Mouse (Mus musculus): ENCODE data around the gene Hint2. TPM values are rescaled to one million over a fixed set of nuclear protein-coding genes. Genes with fewer than 3 reads are reported as not detected.

Hint2 gene
- polyA plus RNA-seq, 1 experiment, result 48.0 TPM

DNA sequence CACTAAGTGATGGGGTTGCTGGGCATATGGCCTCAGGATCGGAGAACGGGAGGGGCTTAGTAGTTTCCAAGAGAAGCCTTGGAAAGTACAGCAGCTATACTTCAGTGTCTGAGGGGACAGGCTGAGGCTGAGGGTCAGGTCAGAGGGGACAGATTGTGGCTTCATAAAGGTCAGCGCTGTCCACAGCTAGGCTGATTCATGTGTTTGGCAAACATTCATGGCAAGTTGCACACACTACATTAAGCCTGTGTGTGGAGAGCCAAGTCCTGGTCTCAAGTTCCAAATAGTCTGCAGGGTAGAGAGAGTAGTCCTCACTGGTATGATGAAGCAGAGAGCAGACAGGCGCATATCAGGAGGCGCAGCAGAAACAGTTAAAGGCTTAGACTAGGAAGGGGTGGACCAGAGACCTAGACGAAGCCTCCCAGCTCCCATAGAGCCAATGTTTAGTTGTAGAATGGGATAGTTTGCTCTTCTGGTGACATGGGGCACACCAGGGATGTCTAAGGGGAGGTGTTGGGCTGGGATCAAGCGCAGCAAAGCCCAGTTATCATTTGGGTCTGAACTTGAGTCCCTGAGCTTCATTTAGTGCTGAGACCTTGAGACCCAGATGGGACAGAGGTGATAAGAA lies 23.3 kb upstream of the Hint2 start:
- Histone ChIP-seq H3K79me2 (ENCODE audit: control insufficient read depth, insufficient read depth) (no peaks in the 10 kb centered on the region), H3K36me3 (ENCODE audit: control insufficient read depth, insufficient read depth) (no peaks in the 10 kb centered on the region), H3K27me3 (ENCODE audit: control insufficient read depth, insufficient read depth, insufficient read length) (peaks cover 45% of the 10 kb centered on the region), H3K79me3 (ENCODE audit: low read depth) (no peaks in the 10 kb centered on the region), H3ac (ENCODE audit: control insufficient read depth, insufficient read length, low read depth) (no peak overlapping the region), H3K4me3 (ENCODE audit: insufficient read depth, poor library complexity, severe bottlenecking) (no peak overlapping the region)
- TF ChIP-seq CTCF (IDR thresholded peaks at IDR 0.05; ENCODE audit: control insufficient read depth, insufficient read depth, insufficient read length) (no peak), MYOD1 (IDR thresholded peaks at IDR 0.05; ENCODE audit: control insufficient read depth, insufficient read length, low read depth) (peak; percentile 7)

- peaks cover 39% of the 10 kb centered on the region for H3K27me3 ChIP-seq (ENCODE audit: control insufficient read depth, insufficient read depth, insufficient read length)
- H3K79me3 ChIP-seq (ENCODE audit: low read depth), result no peaks in the 10 kb centered on the region
- no peaks in the 10 kb centered on the region for H3K36me3 ChIP-seq (ENCODE audit: control insufficient read depth, insufficient read depth)
These were observed 22.3 kb upstream of the Hint2 start for GRCm38 (mm10) chr4:43678541-43678940.

GRCm38 (mm10) chr4:43675608-43676007 lies 19.3 kb upstream of the Hint2 start:
- H3K36me3 ChIP-seq (ENCODE audit: control insufficient read depth, insufficient read depth), result no peaks in the 10 kb centered on the region
- TF ChIP-seq MYOD1 (IDR thresholded peaks at IDR 0.05; ENCODE audit: control insufficient read depth, insufficient read length, low read depth) (no peak), FOSL1 (IDR thresholded peaks at IDR 0.05; ENCODE audit: insufficient read depth, low read length, poor library complexity, severe bottlenecking) (no peak), USF1 (IDR thresholded peaks at IDR 0.05; ENCODE audit: low read depth) (no peak), CEBPB (IDR thresholded peaks at IDR 0.05; ENCODE audit: low read depth) (no peak), CTCF (IDR thresholded peaks at IDR 0.05; ENCODE audit: control insufficient read depth, insufficient read depth, insufficient read length) (no peak), MYOG (IDR thresholded peaks at IDR 0.05; ENCODE audit: control insufficient read depth, extremely low read depth, insufficient read length) (no peak), MAX (IDR thresholded peaks at IDR 0.05) (no peak)
- H3K79me3 ChIP-seq (ENCODE audit: low read depth), result no peaks in the 10 kb centered on the region
- H3K27me3 ChIP-seq (ENCODE audit: control insufficient read depth, insufficient read depth, insufficient read length), result peaks cover 26% of the 10 kb centered on the region
- H3K79me2 ChIP-seq (ENCODE audit: control insufficient read depth, insufficient read depth), result no peaks in the 10 kb centered on the region
- H3ac ChIP-seq (ENCODE audit: control insufficient read depth, insufficient read length, low read depth), result no peak overlapping the region
- no peak overlapping the region for H3K4me3 ChIP-seq (ENCODE audit: insufficient read depth, poor library complexity, severe bottlenecking)

More at GRCm38 (mm10) chr4:43678541-43678940, 22.3 kb upstream of the Hint2 start:
- TF ChIP-seq MYOD1 (IDR thresholded peaks at IDR 0.05; ENCODE audit: control insufficient read depth, insufficient read length, low read depth) (no peak), CEBPB (IDR thresholded peaks at IDR 0.05; ENCODE audit: low read depth) (no peak), MAX (IDR thresholded peaks at IDR 0.05) (no peak), CTCF (IDR thresholded peaks at IDR 0.05; ENCODE audit: control insufficient read depth, insufficient read depth, insufficient read length) (no peak), USF1 (IDR thresholded peaks at IDR 0.05; ENCODE audit: low read depth) (no peak), FOSL1 (IDR thresholded peaks at IDR 0.05; ENCODE audit: insufficient read depth, low read length, poor library complexity, severe bottlenecking) (no peak), MYOG (IDR thresholded peaks at IDR 0.05; ENCODE audit: control insufficient read depth, extremely low read depth, insufficient read length) (no peak)
- Histone ChIP-seq H3K79me2 (ENCODE audit: control insufficient read depth, insufficient read depth) (no peaks in the 10 kb centered on the region), H3ac (ENCODE audit: control insufficient read depth, insufficient read length, low read depth) (no peak overlapping the region), H3K4me3 (ENCODE audit: insufficient read depth, poor library complexity, severe bottlenecking) (no peak overlapping the region)

DNA sequence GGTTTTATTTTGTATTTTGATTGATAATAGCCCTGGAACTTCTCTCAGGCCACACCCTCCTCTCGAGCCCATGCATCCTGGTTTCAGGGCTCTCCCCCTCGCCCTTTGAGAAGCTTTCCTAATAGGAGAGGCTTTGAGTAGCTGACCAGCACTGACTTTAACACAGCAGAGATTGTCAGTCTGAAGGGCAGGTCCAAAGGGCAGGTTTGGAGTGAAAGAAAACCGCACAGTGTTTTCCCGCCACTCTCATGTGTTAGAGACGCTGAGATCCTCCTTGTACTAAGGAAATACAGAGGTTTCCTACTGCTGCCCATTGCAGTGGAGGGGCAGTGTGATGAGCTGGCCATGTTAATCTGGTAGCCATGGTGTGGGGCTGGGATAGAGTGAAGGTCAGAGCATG lies 18.7 kb upstream of the Hint2 start:
- H3ac ChIP-seq (ENCODE audit: control insufficient read depth, insufficient read length, low read depth), result no peak overlapping the region
- H3K79me3 ChIP-seq (ENCODE audit: low read depth), result no peaks in the 10 kb centered on the region
- no peak overlapping the region for H3K4me3 ChIP-seq (ENCODE audit: insufficient read depth, poor library complexity, severe bottlenecking)
- no peaks in the 10 kb centered on the region for H3K36me3 ChIP-seq (ENCODE audit: control insufficient read depth, insufficient read depth)
- TF ChIP-seq MYOG (IDR thresholded peaks at IDR 0.05; ENCODE audit: control insufficient read depth, extremely low read depth, insufficient read length) (no peak), USF1 (IDR thresholded peaks at IDR 0.05; ENCODE audit: low read depth) (no peak), CTCF (IDR thresholded peaks at IDR 0.05; ENCODE audit: control insufficient read depth, insufficient read depth, insufficient read length) (no peak), CEBPB (IDR thresholded peaks at IDR 0.05; ENCODE audit: low read depth) (no peak), MAX (IDR thresholded peaks at IDR 0.05) (no peak), MYOD1 (IDR thresholded peaks at IDR 0.05; ENCODE audit: control insufficient read depth, insufficient read length, low read depth) (no peak), FOSL1 (IDR thresholded peaks at IDR 0.05; ENCODE audit: insufficient read depth, low read length, poor library complexity, severe bottlenecking) (no peak)
- peaks cover 23% of the 10 kb centered on the region for H3K27me3 ChIP-seq (ENCODE audit: control insufficient read depth, insufficient read depth, insufficient read length)
- H3K79me2 ChIP-seq (ENCODE audit: control insufficient read depth, insufficient read depth), result no peaks in the 10 kb centered on the region

DNA sequence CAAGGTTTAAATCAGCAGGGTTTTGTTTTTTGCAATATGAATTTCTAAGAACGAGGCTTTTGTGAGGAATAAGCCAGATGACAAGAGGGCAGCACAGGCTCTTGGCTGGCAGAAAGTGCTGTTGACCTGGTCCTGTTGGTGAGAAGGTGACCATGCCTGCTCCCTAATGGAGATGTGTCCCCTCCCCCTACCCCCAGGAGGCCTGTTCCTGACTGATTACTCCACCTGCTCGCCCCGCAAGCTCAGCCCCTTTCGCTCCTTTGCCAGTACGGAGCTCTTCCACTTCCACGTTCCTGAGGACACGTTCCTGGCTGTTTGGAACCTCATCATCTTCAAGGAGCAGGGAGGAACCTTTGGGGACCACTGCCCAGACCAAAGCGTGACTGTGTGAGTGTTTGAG lies 17.4 kb upstream of the Hint2 start:
- Histone ChIP-seq H3K79me2 (ENCODE audit: control insufficient read depth, insufficient read depth) (no peaks in the 10 kb centered on the region), H3K4me3 (ENCODE audit: insufficient read depth, poor library complexity, severe bottlenecking) (no peak overlapping the region), H3K27me3 (ENCODE audit: control insufficient read depth, insufficient read depth, insufficient read length) (peaks cover 19% of the 10 kb centered on the region), H3K36me3 (ENCODE audit: control insufficient read depth, insufficient read depth) (no peaks in the 10 kb centered on the region), H3K79me3 (ENCODE audit: low read depth) (no peaks in the 10 kb centered on the region), H3ac (ENCODE audit: control insufficient read depth, insufficient read length, low read depth) (no peak overlapping the region)
- no peak for TF ChIP-seq MYOG (IDR thresholded peaks at IDR 0.05; ENCODE audit: control insufficient read depth, extremely low read depth, insufficient read length)
- TF ChIP-seq FOSL1 (IDR thresholded peaks at IDR 0.05; ENCODE audit: insufficient read depth, low read length, poor library complexity, severe bottlenecking), result no peak
- no peak for TF ChIP-seq MAX (IDR thresholded peaks at IDR 0.05)
- TF ChIP-seq CEBPB (IDR thresholded peaks at IDR 0.05; ENCODE audit: low read depth), result no peak
- no peak for TF ChIP-seq MYOD1 (IDR thresholded peaks at IDR 0.05; ENCODE audit: control insufficient read depth, insufficient read length, low read depth)
- TF ChIP-seq USF1 (IDR thresholded peaks at IDR 0.05; ENCODE audit: low read depth), result no peak
- TF ChIP-seq CTCF (IDR thresholded peaks at IDR 0.05; ENCODE audit: control insufficient read depth, insufficient read depth, insufficient read length), result no peak

DNA sequence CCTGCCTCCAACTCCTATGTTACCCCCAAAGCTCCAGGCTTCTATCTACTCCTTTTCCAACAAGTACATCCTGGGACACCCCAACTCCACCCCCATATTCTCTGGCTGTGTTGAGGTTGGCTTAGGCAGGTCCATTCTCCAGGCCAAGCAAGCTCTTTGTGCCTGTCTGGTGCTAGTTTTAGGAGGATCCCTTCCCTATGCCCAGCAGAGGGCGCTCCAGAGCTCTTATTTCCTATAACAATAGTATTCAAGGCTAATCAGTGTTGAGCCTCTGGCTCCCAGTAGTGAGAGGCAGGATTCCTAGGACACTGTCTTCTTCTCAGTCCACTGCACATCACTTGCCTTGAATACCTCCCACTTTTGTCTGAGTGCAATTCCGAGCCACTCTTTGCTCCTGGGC lies 15.8 kb upstream of the Hint2 start:
- TF ChIP-seq FOSL1 (IDR thresholded peaks at IDR 0.05; ENCODE audit: insufficient read depth, low read length, poor library complexity, severe bottlenecking), result no peak
- TF ChIP-seq CTCF (IDR thresholded peaks at IDR 0.05; ENCODE audit: control insufficient read depth, insufficient read depth, insufficient read length), result peak; percentile 50
- no peak for TF ChIP-seq MYOG (IDR thresholded peaks at IDR 0.05; ENCODE audit: control insufficient read depth, extremely low read depth, insufficient read length)
- Histone ChIP-seq H3K79me2 (ENCODE audit: control insufficient read depth, insufficient read depth) (no peaks in the 10 kb centered on the region), H3K36me3 (ENCODE audit: control insufficient read depth, insufficient read depth) (no peaks in the 10 kb centered on the region), H3K27me3 (ENCODE audit: control insufficient read depth, insufficient read depth, insufficient read length) (peaks cover 13% of the 10 kb centered on the region), H3ac (ENCODE audit: control insufficient read depth, insufficient read length, low read depth) (no peak overlapping the region), H3K79me3 (ENCODE audit: low read depth) (no peaks in the 10 kb centered on the region), H3K4me3 (ENCODE audit: insufficient read depth, poor library complexity, severe bottlenecking) (no peak overlapping the region)
